Comparison of ENCODE assay signal across 8 mouse cellular contexts in genomic region chr7:102211071-102211470, GRCm38 (mm10). TPM values are rescaled to one million over a fixed set of nuclear protein-coding genes. Genes with fewer than 3 reads are reported as not detected.
A peak's percentile ranks its signal among the peaks of the same experiment; 100 is the strongest.
DNase-seq lines count a peak whose midpoint lies in the region; ATAC-seq and TF ChIP-seq lines count a peak whose summit lies in the region.

No protein-coding gene starts in this region.

- 64% methylated on average over 3 of the region's 3 CpGs for WGBS in heart, adult 2 months
- 63% methylated on average over 3 of the region's 3 CpGs for WGBS in forebrain, embryonic 16.5 days
- 59% methylated on average over 3 of the region's 3 CpGs for WGBS in liver, postnatal 0 days (ENCODE audit: insufficient replicate concordance)

- peaks cover 6% of the 10 kb centered on the region for H3K79me2 ChIP-seq in heart, adult 2 months (replicated peaks; ENCODE audit: control insufficient read depth, insufficient read depth, low read length)

- peak overlapping the region; percentile 53 for H3K4me3 ChIP-seq in heart, adult 2 months
- H3K4me3 ChIP-seq in E14TG2a.4 (replicated peaks; ENCODE audit: low read length), result peak overlapping the region; percentile 93
- peak overlapping the region; percentile 48 for H3K4me3 ChIP-seq in forebrain, embryonic 16.5 days (replicated peaks; ENCODE audit: low read length)
- peak overlapping the region; percentile 96 for H3K4me3 ChIP-seq in liver, postnatal 0 days (ENCODE audit: low read depth, low read length)

- no peak for TF ChIP-seq EP300 in heart, adult 2 months (IDR thresholded peaks at IDR 0.05; ENCODE audit: insufficient read depth, low read depth, low read length)
- no peak for TF ChIP-seq EP300 in liver, postnatal 0 days (IDR thresholded peaks at IDR 0.05; ENCODE audit: low read depth)

- intact Hi-C loops in heart, adult 2 months (cut with DNase I), result loop anchor here (1.0 to 5.0 kb wide), 2 partner anchors 10 to 41 kb away; no protein-coding TSS in a partner anchor
- intact Hi-C loops in gastrocnemius, postnatal 14 days (cut with DNase I; ENCODE audit: low total_unique reads), result no loop called here

- H3K9ac ChIP-seq in heart, adult 2 months (ENCODE audit: low read depth, low read length), result peak overlapping the region; percentile 74
- peak overlapping the region; percentile 51 for H3K9ac ChIP-seq in forebrain, embryonic 16.5 days (replicated peaks; ENCODE audit: low read depth, low read length)
- peak overlapping the region; percentile 94 for H3K9ac ChIP-seq in liver, postnatal 0 days (replicated peaks)

- H3K27me3 ChIP-seq in heart, adult 2 months (ENCODE audit: control insufficient read depth, insufficient read depth, low read length), result no peaks in the 10 kb centered on the region
- no peaks in the 10 kb centered on the region for H3K27me3 ChIP-seq in E14TG2a.4 (ENCODE audit: insufficient read depth, low read length)
- no peaks in the 10 kb centered on the region for H3K27me3 ChIP-seq in forebrain, embryonic 16.5 days (replicated peaks; ENCODE audit: control insufficient read depth, insufficient read depth, low read length)
- H3K27me3 ChIP-seq in liver, postnatal 0 days (ENCODE audit: insufficient read depth, low read length), result no peaks in the 10 kb centered on the region

- ATAC-seq in forebrain, embryonic 16.5 days, result no peak
- ATAC-seq in liver, postnatal 0 days, result no peak

- H3K9me3 ChIP-seq in E14TG2a.4 (ENCODE audit: low read length), result no peaks in the 10 kb centered on the region
- H3K9me3 ChIP-seq in forebrain, embryonic 16.5 days (ENCODE audit: control insufficient read depth, low read length), result no peaks in the 10 kb centered on the region
- H3K9me3 ChIP-seq in liver, postnatal 0 days (ENCODE audit: low read length), result no peaks in the 10 kb centered on the region

- H3K4me1 ChIP-seq in heart, adult 2 months (ENCODE audit: control insufficient read depth, insufficient read depth, low read length), result peaks cover 4% of the 10 kb centered on the region
- H3K4me1 ChIP-seq in E14TG2a.4 (replicated peaks; ENCODE audit: low read depth, low read length), result peaks cover 39% of the 10 kb centered on the region
- H3K4me1 ChIP-seq in forebrain, embryonic 16.5 days (replicated peaks; ENCODE audit: control insufficient read depth, insufficient read depth, low read length), result peaks cover 9% of the 10 kb centered on the region
- peaks cover 21% of the 10 kb centered on the region for H3K4me1 ChIP-seq in liver, postnatal 0 days (ENCODE audit: insufficient read depth)

- peak; percentile 32; the same call in 1 of the 2 replicates for TF ChIP-seq CTCF in heart, adult 2 months (IDR thresholded peaks at IDR 0.05)
- no peak for TF ChIP-seq CTCF in E14TG2a.4 (conservative IDR thresholded peaks at IDR 0.05; ENCODE audit: low read length)
- no peak for TF ChIP-seq CTCF in liver, postnatal 0 days (IDR thresholded peaks at IDR 0.05; ENCODE audit: low read depth)

- peak overlapping the region; percentile 53 for H3K4me2 ChIP-seq in forebrain, embryonic 16.5 days (ENCODE audit: low read length)
- peak overlapping the region; percentile 95 for H3K4me2 ChIP-seq in liver, postnatal 0 days (ENCODE audit: low read depth, low read length)

- TF ChIP-seq POLR2A in heart, adult 2 months (IDR thresholded peaks at IDR 0.05; ENCODE audit: insufficient read depth, low read depth, low read length), result no peak

- H3K36me3 ChIP-seq in heart, adult 2 months (ENCODE audit: control insufficient read depth, insufficient read depth, low read length), result peaks cover 8% of the 10 kb centered on the region
- peaks cover 14% of the 10 kb centered on the region for H3K36me3 ChIP-seq in E14TG2a.4 (ENCODE audit: insufficient read depth, low read length)
- no peaks in the 10 kb centered on the region for H3K36me3 ChIP-seq in forebrain, embryonic 16.5 days (ENCODE audit: control insufficient read depth, insufficient read depth)
- H3K36me3 ChIP-seq in liver, postnatal 0 days (replicated peaks; ENCODE audit: insufficient read depth, low read length), result no peaks in the 10 kb centered on the region

- DNase-seq in heart, adult 2 months, result no peak
- DNase-seq in heart, postnatal 4 days, result no peak
- no peak for DNase-seq in liver, postnatal 0 days
- no peak for DNase-seq in gastrocnemius, postnatal 14 days
- no peak for DNase-seq in urinary bladder, postnatal 36 days (ENCODE audit: low spot score in 2 of 2)
- no peak for DNase-seq in retina, postnatal 1 day

- peak overlapping the region; percentile 79 for H3K27ac ChIP-seq in heart, adult 2 months
- H3K27ac ChIP-seq in forebrain, embryonic 16.5 days (ENCODE audit: low read length), result peak overlapping the region; percentile 81
- peak overlapping the region; percentile 98 for H3K27ac ChIP-seq in liver, postnatal 0 days (ENCODE audit: low read depth)

RNA-seq across cellular contexts. Expression of gene Pgap2, which starts 1.1 kb away (rescaled TPM):
- 10 to 100 TPM; 59.7 to 65.4 TPM for total RNA-seq in heart, adult 2 months (2021)
- 111 and 124 TPM in 2 replicates for polyA plus RNA-seq in heart, adult 2 months (2012; rRNA removed)
- 10 to 100 TPM; 43.2 to 47.4 TPM for total RNA-seq in heart, postnatal 4 days (2021)
- 51.7 and 55.8 TPM in 2 replicates for polyA plus RNA-seq in forebrain, embryonic 16.5 days (2015; fragmentation: Nextera tagmentation; extraction: Ambion mirVana)
- 27.2 and 28.7 TPM in 2 replicates for polyA plus RNA-seq in liver, postnatal 0 days (2015; fragmentation: Nextera tagmentation; extraction: Ambion mirVana)
- total RNA-seq in gastrocnemius, postnatal 14 days (2021), result 10 to 100 TPM; 23.3 to 26.5 TPM

RNA-seq across cellular contexts. Expression of gene Nup98, which starts 1.1 kb away (rescaled TPM):
- 10 to 100 TPM; 31.9 to 32.9 TPM for total RNA-seq in heart, adult 2 months (2021)
- polyA plus RNA-seq in heart, adult 2 months (2012; rRNA removed), result 9.9 and 15.6 TPM in 2 replicates
- 10 to 100 TPM; 50.3 to 50.7 TPM for total RNA-seq in heart, postnatal 4 days (2021)
- polyA plus RNA-seq in forebrain, embryonic 16.5 days (2015; fragmentation: Nextera tagmentation; extraction: Ambion mirVana), result 25.7 and 27.6 TPM in 2 replicates
- 7.0 and 8.6 TPM in 2 replicates for polyA plus RNA-seq in liver, postnatal 0 days (2015; fragmentation: Nextera tagmentation; extraction: Ambion mirVana)
- 10 to 100 TPM; 22.5 to 24.2 TPM for total RNA-seq in gastrocnemius, postnatal 14 days (2021)

RNA-seq across cellular contexts. Expression of gene Rhog, which starts 44.8 kb away (rescaled TPM):
- total RNA-seq in heart, adult 2 months (2021), result 10 to 100 TPM; 22.4 to 26.3 TPM
- polyA plus RNA-seq in heart, adult 2 months (2012; rRNA removed), result 22.5 and 34.2 TPM in 2 replicates
- total RNA-seq in heart, postnatal 4 days (2021), result 10 to 100 TPM; 37.0 to 39.2 TPM
- polyA plus RNA-seq in forebrain, embryonic 16.5 days (2015; fragmentation: Nextera tagmentation; extraction: Ambion mirVana), result 15.4 and 19.5 TPM in 2 replicates
- 52.3 and 54.5 TPM in 2 replicates for polyA plus RNA-seq in liver, postnatal 0 days (2015; fragmentation: Nextera tagmentation; extraction: Ambion mirVana)
- total RNA-seq in gastrocnemius, postnatal 14 days (2021), result 10 to 100 TPM; 21.9 to 22.6 TPM

RNA-seq across cellular contexts. Expression of gene Stim1, which starts 56.5 kb away (rescaled TPM):
- 10 to 100 TPM; 23.9 to 24.1 TPM for total RNA-seq in heart, adult 2 months (2021)
- 22.8 and 26.8 TPM in 2 replicates for polyA plus RNA-seq in heart, adult 2 months (2012; rRNA removed)
- total RNA-seq in heart, postnatal 4 days (2021), result 10 to 100 TPM; 23.9 to 24.0 TPM
- polyA plus RNA-seq in forebrain, embryonic 16.5 days (2015; fragmentation: Nextera tagmentation; extraction: Ambion mirVana), result 10.3 and 12.1 TPM in 2 replicates
- 15.6 and 17.9 TPM in 2 replicates for polyA plus RNA-seq in liver, postnatal 0 days (2015; fragmentation: Nextera tagmentation; extraction: Ambion mirVana)
- total RNA-seq in gastrocnemius, postnatal 14 days (2021), result 100 to 1,000 TPM; 198 to 210 TPM
